Mouse (Mus musculus) embryonic facial prominence, embryonic 14.5 days (tissue): ENCODE measurements around the gene Rgs7. TPM values are rescaled to one million over a fixed set of nuclear protein-coding genes. Genes with fewer than 3 reads are reported as not detected.

ENCODE experiments used
- ATAC-seq: fragments of 200-750 bp; cut with Nextera tagmentation; 2 replicates; pipeline ENCODE4 v1.8.0; 2017; ENCODE audit warnings: low read depth, moderate number of reproducible peaks, moderate TSS enrichment
- DNase-seq: peaks from one replicate; pipeline ENCODE4 v3.0.0-alpha.2; 2015; ENCODE audit warnings: low spot score
- H3K27ac ChIP-seq: fragments of 300-500 bp; sonication (generic); replicated peaks from 2 replicates; pipeline ENCODE4 v1.5.1; 2014; ENCODE audit warnings: low read depth, mild to moderate bottlenecking, low read length, moderate library complexity
- H3K27me3 ChIP-seq: fragments of 300-500 bp; sonication (generic); replicated peaks from 2 replicates; pipeline ENCODE4 v1.6.1; 2014; ENCODE audit warnings: low read length; ENCODE audit not compliant: control insufficient read depth, insufficient read depth
- H3K36me3 ChIP-seq: fragments of 300-500 bp; sonication (generic); 2 replicates; pipeline ENCODE4 v1.6.1; 2014; ENCODE audit warnings: low read length, mixed read lengths; ENCODE audit not compliant: control insufficient read depth, insufficient read depth
- H3K4me1 ChIP-seq: fragments of 300-500 bp; sonication (generic); 2 replicates; pipeline ENCODE4 v1.6.1; 2014; ENCODE audit warnings: antibody characterized with exemption, low read length; ENCODE audit not compliant: control insufficient read depth, insufficient read depth
- H3K4me2 ChIP-seq: fragments of 300-500 bp; sonication (generic); 2 replicates; pipeline ENCODE4 v1.6.1; 2014; ENCODE audit warnings: low read depth, mild to moderate bottlenecking, low read length, moderate library complexity, mixed read lengths
- H3K4me3 ChIP-seq: fragments of 300-500 bp; sonication (generic); 2 replicates; pipeline ENCODE4 v1.5.1; 2014; ENCODE audit warnings: low read depth, mild to moderate bottlenecking, low read length
- H3K9ac ChIP-seq: fragments of 300-500 bp; sonication (generic); 2 replicates; pipeline ENCODE4 v1.6.1; 2014; ENCODE audit warnings: low read depth, mild to moderate bottlenecking, low read length, moderate library complexity, mixed read lengths
- H3K9me3 ChIP-seq: fragments of 300-500 bp; sonication (generic); 2 replicates; pipeline ENCODE4 v1.6.1; 2016; ENCODE audit warnings: low read length; ENCODE audit not compliant: control insufficient read depth
- WGBS: fragments of 180-500 bp; shearing (Covaris S2); extraction: QIAGEN DNeasy Blood & Tissue Kit; methylation state at CpG from one replicate; pipeline ENCODE4 v1.1.7; 2014; 5-methylcytosine and 5-hydroxymethylcytosine counted together
- polyA plus RNA-seq: library from polyadenylated mRNA; unstranded; fragments of >200 nt; fragmentation: Nextera tagmentation; extraction: Ambion mirVana; gene quantifications from 2 replicates; pipeline ENCODE4 v1.2.1, GENCODE M21; 2014

Rgs7 gene
- polyA plus RNA-seq, 1 experiment from 2014 or later, result 2.9 TPM

- Histone ChIP-seq H3K4me2 (no peak overlapping the region), H3K4me1 (no peaks in the 10 kb centered on the region), H3K27ac (no peak overlapping the region), H3K4me3 (no peak overlapping the region), H3K9me3 (no peaks in the 10 kb centered on the region), H3K27me3 (no peaks in the 10 kb centered on the region), H3K36me3 (no peaks in the 10 kb centered on the region), H3K9ac (no peak overlapping the region)
- ATAC-seq, result no peak
- WGBS, result 42% methylated on average over 9 of the region's 9 CpGs
- DNase-seq, result no peak
Observed at GRCm38 (mm10) chr1:175415728-175416127, 76.6 kb downstream of the Rgs7 start.

GRCm38 (mm10) chr1:175410399-175410798 is 81.9 kb downstream of the Rgs7 start:
- Histone ChIP-seq H3K4me3 (no peak overlapping the region), H3K27ac (no peak overlapping the region), H3K4me1 (no peaks in the 10 kb centered on the region), H3K9ac (no peak overlapping the region), H3K4me2 (no peak overlapping the region), H3K27me3 (no peaks in the 10 kb centered on the region), H3K36me3 (no peaks in the 10 kb centered on the region), H3K9me3 (no peaks in the 10 kb centered on the region)
- 30% methylated on average over 3 of the region's 3 CpGs for WGBS
- no peak for ATAC-seq
- DNase-seq, result peak; percentile 48

DNA sequence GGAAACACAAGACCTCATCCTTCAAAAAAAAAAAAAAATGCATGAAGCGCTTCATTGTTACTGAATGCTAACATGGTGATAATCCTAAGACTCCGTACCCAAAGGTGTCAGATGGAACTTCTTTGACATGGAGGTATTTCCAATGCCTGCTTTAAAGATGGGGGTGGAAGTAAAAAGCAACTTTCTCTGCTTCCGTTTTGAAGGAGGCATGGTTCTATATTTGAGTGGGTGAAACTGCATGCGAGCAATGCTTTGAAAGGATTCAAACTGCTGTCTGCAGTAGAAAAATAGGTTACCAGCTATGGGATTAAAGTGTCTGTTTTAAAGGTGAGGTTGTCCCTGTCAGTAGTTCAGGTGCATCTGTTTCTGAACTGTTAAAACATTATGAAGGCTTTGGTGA is 100.4 kb downstream of the Rgs7 start:
- Histone ChIP-seq H3K27ac (no peak overlapping the region), H3K4me2 (no peak overlapping the region), H3K9me3 (no peaks in the 10 kb centered on the region), H3K36me3 (no peaks in the 10 kb centered on the region), H3K27me3 (no peaks in the 10 kb centered on the region), H3K4me1 (no peaks in the 10 kb centered on the region), H3K4me3 (no peak overlapping the region), H3K9ac (no peak overlapping the region)
- DNase-seq (no peak), ATAC-seq (no peak)
- 81% methylated on average over 4 of the region's 4 CpGs for WGBS

DNA sequence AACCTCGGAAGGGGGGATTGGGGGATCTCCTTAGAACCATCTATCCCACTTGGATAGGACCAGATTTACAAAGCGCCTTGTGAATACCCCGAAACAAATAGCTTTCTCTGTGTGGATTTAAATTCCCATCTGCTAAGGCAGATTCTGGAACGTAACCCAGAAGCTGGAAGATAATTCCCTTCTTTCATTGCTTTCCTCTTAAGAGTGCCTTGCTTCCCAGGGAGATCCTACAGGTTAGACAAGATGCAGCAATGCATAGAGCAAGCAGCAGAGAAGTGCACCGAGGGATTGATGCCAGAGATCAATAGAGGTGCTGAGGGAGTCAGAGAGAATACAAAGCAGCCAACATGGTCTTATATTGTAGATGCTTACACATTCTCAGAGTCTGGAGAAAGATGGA is 103.0 kb downstream of the Rgs7 start:
- Histone ChIP-seq H3K27me3 (no peaks in the 10 kb centered on the region), H3K4me2 (no peak overlapping the region), H3K9ac (no peak overlapping the region), H3K4me3 (no peak overlapping the region), H3K27ac (no peak overlapping the region), H3K36me3 (no peaks in the 10 kb centered on the region), H3K4me1 (no peaks in the 10 kb centered on the region), H3K9me3 (no peaks in the 10 kb centered on the region)
- DNase-seq (no peak), ATAC-seq (no peak)
- 81% methylated on average over 5 of the region's 5 CpGs for WGBS

GRCm38 (mm10) chr1:175385581-175386235 is 106.6 kb downstream of the Rgs7 start:
- ATAC-seq (peak; percentile 44; the same call in 1 of the 2 replicates), DNase-seq (peak; percentile 12)
- Histone ChIP-seq H3K4me1 (no peaks in the 10 kb centered on the region), H3K27me3 (no peaks in the 10 kb centered on the region), H3K36me3 (no peaks in the 10 kb centered on the region), H3K27ac (no peak overlapping the region), H3K9me3 (no peaks in the 10 kb centered on the region), H3K4me2 (no peak overlapping the region), H3K9ac (no peak overlapping the region), H3K4me3 (no peak overlapping the region)
- WGBS, result 31% methylated on average over 3 of the region's 3 CpGs

GRCm38 (mm10) chr1:175372571-175372970 is 119.7 kb downstream of the Rgs7 start:
- Histone ChIP-seq H3K36me3 (no peaks in the 10 kb centered on the region), H3K4me1 (no peaks in the 10 kb centered on the region), H3K4me3 (no peak overlapping the region), H3K27ac (no peak overlapping the region), H3K9ac (no peak overlapping the region), H3K4me2 (no peak overlapping the region), H3K27me3 (no peaks in the 10 kb centered on the region), H3K9me3 (no peaks in the 10 kb centered on the region)
- ATAC-seq (no peak), DNase-seq (no peak)

GRCm38 (mm10) chr1:175368062-175368461 is 124.2 kb downstream of the Rgs7 start:
- no peaks in the 10 kb centered on the region for H3K36me3 ChIP-seq
- no peak for DNase-seq
- H3K4me1 ChIP-seq, result no peaks in the 10 kb centered on the region
- WGBS, result 91% methylated on average over 2 of the region's 2 CpGs
- no peaks in the 10 kb centered on the region for H3K9me3 ChIP-seq
- H3K27me3 ChIP-seq, result no peaks in the 10 kb centered on the region
- H3K4me2 ChIP-seq, result no peak overlapping the region
- no peak overlapping the region for H3K4me3 ChIP-seq
- H3K27ac ChIP-seq, result no peak overlapping the region
- ATAC-seq, result no peak
- no peak overlapping the region for H3K9ac ChIP-seq

DNA sequence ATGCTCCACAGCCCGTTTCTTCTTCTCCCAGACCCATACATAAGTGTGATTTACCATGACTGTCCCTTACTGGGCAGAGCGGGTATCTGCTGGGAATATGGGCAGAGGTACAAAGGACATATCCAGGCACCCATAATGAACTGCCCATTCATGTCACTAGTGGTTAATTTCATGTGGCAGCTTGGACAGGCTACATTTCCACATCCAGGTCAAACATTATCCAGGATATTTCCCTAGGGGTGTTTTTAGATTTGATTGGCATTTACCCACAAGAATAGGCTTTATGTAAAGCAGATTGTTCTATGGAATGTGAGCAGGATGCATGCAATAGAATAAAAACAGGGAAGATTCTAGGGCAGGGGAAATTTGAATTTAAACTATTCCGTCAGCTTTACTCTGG is 128.7 kb downstream of the Rgs7 start:
- no peak for DNase-seq
- 67% methylated on average over 3 of the region's 3 CpGs for WGBS
- Histone ChIP-seq H3K4me2 (no peak overlapping the region), H3K27me3 (no peaks in the 10 kb centered on the region), H3K4me3 (no peak overlapping the region), H3K27ac (no peak overlapping the region), H3K9me3 (no peaks in the 10 kb centered on the region), H3K36me3 (no peaks in the 10 kb centered on the region), H3K4me1 (no peaks in the 10 kb centered on the region), H3K9ac (no peak overlapping the region)
- no peak for ATAC-seq
